Mouse (Mus musculus) hindbrain, embryonic 11.5 days (tissue): ENCODE results near the gene Grtp1. TPM values are rescaled to one million over a fixed set of nuclear protein-coding genes. Genes with fewer than 3 reads are reported as not detected.

Source experiments
- ATAC-seq: fragments of 200-750 bp; cut with Nextera tagmentation; 2 replicates; pipeline ENCODE4 v1.8.0; 2017; ENCODE audit warnings: mild to moderate bottlenecking, moderate TSS enrichment, moderate library complexity; ENCODE audit not compliant: low FRiP score
- DNase-seq: peaks from one replicate; pipeline ENCODE4 v3.0.0-alpha.2; 2015; ENCODE audit warnings: low spot score
- H3K27ac ChIP-seq: fragments of 300-500 bp; sonication (generic); 2 replicates; pipeline ENCODE4 v1.5.1; 2014; ENCODE audit warnings: mild to moderate bottlenecking, low read depth, low read length
- H3K27me3 ChIP-seq: fragments of 300-500 bp; sonication (generic); 2 replicates; pipeline ENCODE4 v1.6.1; 2014; ENCODE audit warnings: mild to moderate bottlenecking, low read length, moderate library complexity, mixed read lengths; ENCODE audit not compliant: control insufficient read depth, insufficient read depth
- H3K36me3 ChIP-seq: fragments of 300-500 bp; sonication (generic); 2 replicates; pipeline ENCODE4 v1.6.1; 2014; ENCODE audit warnings: mild to moderate bottlenecking, low read length, moderate library complexity, mixed read lengths; ENCODE audit not compliant: control insufficient read depth, insufficient read depth
- H3K4me1 ChIP-seq: fragments of 300-500 bp; sonication (generic); replicated peaks from 2 replicates; pipeline ENCODE4 v1.6.1; 2014; ENCODE audit warnings: low read length, mixed read lengths; ENCODE audit not compliant: control insufficient read depth, insufficient read depth
- H3K4me2 ChIP-seq: fragments of 300-500 bp; sonication (generic); replicated peaks from 2 replicates; pipeline ENCODE4 v1.6.1; 2014; ENCODE audit warnings: mild to moderate bottlenecking, low read depth, low read length
- H3K4me3 ChIP-seq: fragments of 300-500 bp; sonication (generic); 2 replicates; pipeline ENCODE4 v1.5.1; 2014; ENCODE audit warnings: low read depth, low read length
- H3K9ac ChIP-seq: fragments of 300-500 bp; sonication (generic); 2 replicates; pipeline ENCODE4 v1.6.1; 2014; ENCODE audit warnings: low read depth, low read length
- H3K9me3 ChIP-seq: fragments of 300-500 bp; sonication (generic); 2 replicates; pipeline ENCODE4 v1.6.1; 2016; ENCODE audit warnings: low read length; ENCODE audit not compliant: control insufficient read depth
- WGBS: fragments of 180-500 bp; shearing (Covaris S2); extraction: QIAGEN DNeasy Blood & Tissue Kit; methylation state at CpG from one replicate; pipeline ENCODE4 v1.1.7; 2014; 5-methylcytosine and 5-hydroxymethylcytosine counted together
- polyA plus RNA-seq: library from polyadenylated mRNA; unstranded; fragments of >200 nt; fragmentation: Nextera tagmentation; extraction: Ambion mirVana; gene quantifications from 2 replicates; pipeline ENCODE4 v1.2.1, GENCODE M21; 2014

The Grtp1 gene
- polyA plus RNA-seq, 1 experiment from 2014 or later, result 12.9 TPM

- Histone ChIP-seq H3K27me3 (no peaks in the 10 kb centered on the region), H3K4me2 (no peak overlapping the region), H3K27ac (no peak overlapping the region), H3K9me3 (no peaks in the 10 kb centered on the region), H3K9ac (no peak overlapping the region), H3K4me1 (no peaks in the 10 kb centered on the region), H3K36me3 (no peaks in the 10 kb centered on the region; the same call in 1 of the 2 replicates), H3K4me3 (no peak overlapping the region)
- ATAC-seq (no peak), DNase-seq (no peak)
- 63% methylated on average over 2 of the region's 2 CpGs for WGBS
Measured at GRCm38 (mm10) chr8:13181691-13181976, 18.8 kb downstream of the Grtp1 start.

GRCm38 (mm10) chr8:13180911-13181690 is 19.3 kb downstream of the Grtp1 start:
- no peak for ATAC-seq
- Histone ChIP-seq H3K27ac (no peak overlapping the region), H3K4me1 (no peaks in the 10 kb centered on the region), H3K9me3 (no peaks in the 10 kb centered on the region), H3K4me3 (no peak overlapping the region), H3K9ac (no peak overlapping the region), H3K27me3 (no peaks in the 10 kb centered on the region), H3K4me2 (no peak overlapping the region), H3K36me3 (peaks cover 2% of the 10 kb centered on the region; the same call in 1 of the 2 replicates)
- WGBS, result 85% methylated on average over 18 of the region's 18 CpGs
- no peak for DNase-seq

GRCm38 (mm10) chr8:13180408-13180807 is 20.0 kb downstream of the Grtp1 start:
- DNase-seq (no peak), ATAC-seq (no peak)
- Histone ChIP-seq H3K27ac (no peak overlapping the region), H3K9me3 (no peaks in the 10 kb centered on the region), H3K4me3 (no peak overlapping the region), H3K27me3 (no peaks in the 10 kb centered on the region), H3K4me1 (no peaks in the 10 kb centered on the region), H3K4me2 (no peak overlapping the region), H3K9ac (no peak overlapping the region), H3K36me3 (peaks cover 2% of the 10 kb centered on the region; the same call in 1 of the 2 replicates)
- 90% methylated on average over 9 of the region's 9 CpGs for WGBS

- WGBS, result 81% methylated on average over 7 of the region's 7 CpGs
- Histone ChIP-seq H3K4me1 (no peaks in the 10 kb centered on the region), H3K9ac (no peak overlapping the region), H3K4me2 (no peak overlapping the region), H3K36me3 (peaks cover 3% of the 10 kb centered on the region; the same call in 1 of the 2 replicates), H3K4me3 (no peak overlapping the region), H3K27me3 (no peaks in the 10 kb centered on the region), H3K27ac (no peak overlapping the region), H3K9me3 (no peaks in the 10 kb centered on the region)
- DNase-seq (no peak), ATAC-seq (no peak)
Measured at GRCm38 (mm10) chr8:13179948-13180347, 20.5 kb downstream of the Grtp1 start.

GRCm38 (mm10) chr8:13179482-13179881 is 20.9 kb downstream of the Grtp1 start:
- no peaks in the 10 kb centered on the region for H3K4me1 ChIP-seq
- no peaks in the 10 kb centered on the region for H3K9me3 ChIP-seq
- DNase-seq (no peak), ATAC-seq (no peak)
- WGBS, result 75% methylated on average over 6 of the region's 6 CpGs
- H3K9ac ChIP-seq, result no peak overlapping the region
- H3K4me3 ChIP-seq, result no peak overlapping the region
- H3K27me3 ChIP-seq, result no peaks in the 10 kb centered on the region
- H3K27ac ChIP-seq, result no peak overlapping the region
- H3K4me2 ChIP-seq, result no peak overlapping the region
- H3K36me3 ChIP-seq, result peaks cover 5% of the 10 kb centered on the region; the same call in 1 of the 2 replicates

- no peak overlapping the region for H3K4me3 ChIP-seq
- no peaks in the 10 kb centered on the region for H3K4me1 ChIP-seq
- H3K4me2 ChIP-seq, result no peak overlapping the region
- H3K27ac ChIP-seq, result no peak overlapping the region
- WGBS, result 95% methylated on average over 5 of the region's 5 CpGs
- DNase-seq, result no peak
- H3K27me3 ChIP-seq, result no peaks in the 10 kb centered on the region
- H3K9ac ChIP-seq, result no peak overlapping the region
- no peak for ATAC-seq
- H3K36me3 ChIP-seq, result peaks cover 11% of the 10 kb centered on the region
- no peaks in the 10 kb centered on the region for H3K9me3 ChIP-seq
Measured at GRCm38 (mm10) chr8:13178137-13178536, 22.3 kb downstream of the Grtp1 start.

- no peaks in the 10 kb centered on the region for H3K4me1 ChIP-seq
- H3K36me3 ChIP-seq, result peaks cover 11% of the 10 kb centered on the region
Measured at GRCm38 (mm10) chr8:13177173-13177852, 23.1 kb downstream of the Grtp1 start.

GRCm38 (mm10) chr8:13175650-13176049 is 24.8 kb downstream of the Grtp1 start:
- DNase-seq, result no peak
- H3K36me3 ChIP-seq, result peaks cover 11% of the 10 kb centered on the region
- no peaks in the 10 kb centered on the region for H3K9me3 ChIP-seq
- no peak overlapping the region for H3K9ac ChIP-seq
- no peaks in the 10 kb centered on the region for H3K27me3 ChIP-seq
- H3K4me2 ChIP-seq, result no peak overlapping the region
- no peak overlapping the region for H3K27ac ChIP-seq
- H3K4me3 ChIP-seq, result no peak overlapping the region
- no peaks in the 10 kb centered on the region for H3K4me1 ChIP-seq
- 100% methylated on average over 1 of the region's 1 CpGs for WGBS
- ATAC-seq, result no peak

More at GRCm38 (mm10) chr8:13177173-13177852, 23.1 kb downstream of the Grtp1 start:
- Histone ChIP-seq H3K27me3 (no peaks in the 10 kb centered on the region), H3K9ac (no peak overlapping the region), H3K4me2 (no peak overlapping the region), H3K27ac (no peak overlapping the region), H3K9me3 (no peaks in the 10 kb centered on the region), H3K4me3 (no peak overlapping the region)
- WGBS, result 93% methylated on average over 7 of the region's 7 CpGs
- DNase-seq, result no peak
- ATAC-seq, result no peak

- Histone ChIP-seq H3K4me1 (no peaks in the 10 kb centered on the region), H3K9me3 (no peaks in the 10 kb centered on the region), H3K4me2 (no peak overlapping the region), H3K27ac (no peak overlapping the region), H3K36me3 (peaks cover 11% of the 10 kb centered on the region), H3K27me3 (no peaks in the 10 kb centered on the region), H3K4me3 (no peak overlapping the region), H3K9ac (no peak overlapping the region)
- 91% methylated on average over 4 of the region's 4 CpGs for WGBS
- no peak for ATAC-seq
- DNase-seq, result no peak
Measured at GRCm38 (mm10) chr8:13174811-13175210, 25.6 kb downstream of the Grtp1 start.
